Mouse (Mus musculus): ENCODE measurements around the gene Gpsm3. TPM values are rescaled to one million over a fixed set of nuclear protein-coding genes. Genes with fewer than 3 reads are reported as not detected.

Gene Gpsm3
- polyA plus RNA-seq, 1 experiment from 2014 or later, result 3.0 TPM

DNA sequence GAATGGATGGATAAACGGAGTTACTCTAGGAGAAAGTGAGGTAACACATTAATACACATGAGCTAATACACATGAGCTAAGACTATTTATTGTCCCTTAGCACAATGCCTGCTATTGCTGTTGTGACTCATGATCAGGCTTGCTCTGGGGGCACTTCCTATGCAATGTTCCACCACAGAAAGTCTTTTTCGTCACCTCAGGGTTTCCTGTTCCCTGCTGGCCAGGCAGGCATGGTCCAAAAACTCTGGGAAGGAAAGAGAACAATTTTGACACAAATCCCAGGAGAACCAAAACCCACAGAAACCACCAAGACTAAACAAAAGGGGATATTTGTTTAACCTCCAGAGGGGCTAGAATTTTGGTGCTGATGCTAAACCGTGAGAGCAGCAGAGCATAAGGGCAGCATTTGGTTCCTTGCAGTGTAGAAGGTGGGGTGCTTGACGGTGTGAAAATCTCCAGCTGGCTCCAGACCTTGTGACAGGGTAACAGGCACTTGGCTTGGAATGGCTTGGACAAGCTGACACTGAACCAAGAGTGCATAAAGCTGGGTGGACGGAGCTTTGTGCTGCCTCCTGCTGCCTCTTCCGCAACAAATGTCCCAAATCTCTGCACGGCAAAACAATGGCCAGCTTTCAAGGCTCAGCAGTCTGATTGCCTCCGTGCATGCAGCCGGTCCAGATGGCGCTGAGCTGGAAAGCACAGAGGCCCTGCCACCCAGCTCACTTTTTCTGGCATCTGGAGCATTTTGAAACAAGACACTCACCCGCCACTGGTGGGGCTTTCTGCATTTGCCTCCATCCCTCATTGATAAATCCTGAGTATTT lies 51.4 kb downstream of the Gpsm3 start:
- no peaks in the 10 kb centered on the region for H3K9me3 ChIP-seq (ENCODE audit: control insufficient read depth, low read length)
- H3K36me3 ChIP-seq (ENCODE audit: control insufficient read depth, insufficient read depth), result no peaks in the 10 kb centered on the region
- peaks cover 21% of the 10 kb centered on the region for H3K4me1 ChIP-seq (replicated peaks; ENCODE audit: control insufficient read depth, insufficient read depth, low read length)
- H3K9ac ChIP-seq (replicated peaks; ENCODE audit: low read depth, low read length), result 0 out of 2 replicates have a peak overlapping the region, but pooled peaks have one; percentile 8
- H3K4me2 ChIP-seq (ENCODE audit: low read length), result peak overlapping the region; percentile 4; the same call in 1 of the 2 replicates
- H3K27ac ChIP-seq (ENCODE audit: low read length), result peak overlapping the region; percentile 80
- H3K27me3 ChIP-seq (replicated peaks; ENCODE audit: control insufficient read depth, insufficient read depth, low read length), result no peaks in the 10 kb centered on the region
- peak; percentile 54 for ATAC-seq
- H3K4me3 ChIP-seq (replicated peaks; ENCODE audit: low read length), result no peak overlapping the region
- 11% methylated on average over 11 of the region's 11 CpGs for WGBS

Other genes with a start within 250 kb of the Gpsm3 start
- gene Btnl2, start 235.0 kb upstream of the Gpsm3 start, polyA plus RNA-seq (2015; fragmentation: Nextera tagmentation; extraction: Ambion mirVana), result not detected in 2 replicates
- not detected in 2 replicates for gene Btnl1, start 212.7 kb upstream of the Gpsm3 start, polyA plus RNA-seq (2015; fragmentation: Nextera tagmentation; extraction: Ambion mirVana)
- 2.6 and 4.4 TPM in 2 replicates for gene BC051142, start 191.0 kb upstream of the Gpsm3 start, polyA plus RNA-seq (2015; fragmentation: Nextera tagmentation; extraction: Ambion mirVana)
- gene Btnl4, start 112.5 kb upstream of the Gpsm3 start, polyA plus RNA-seq (2015; fragmentation: Nextera tagmentation; extraction: Ambion mirVana), result not detected in 2 replicates
- gene Btnl6, start 72.5 kb upstream of the Gpsm3 start, polyA plus RNA-seq (2015; fragmentation: Nextera tagmentation; extraction: Ambion mirVana), result not detected in 2 replicates
- gene Notch4, start 25.5 kb upstream of the Gpsm3 start, polyA plus RNA-seq (2015; fragmentation: Nextera tagmentation; extraction: Ambion mirVana), result 4.1 and 5.6 TPM in 2 replicates
- 5.3 and 7.6 TPM in 2 replicates for gene Pbx2, start 1.5 kb downstream of the Gpsm3 start, polyA plus RNA-seq (2015; fragmentation: Nextera tagmentation; extraction: Ambion mirVana)
- 1.5 and 1.6 TPM in 2 replicates for gene Ager, start 8.1 kb downstream of the Gpsm3 start, polyA plus RNA-seq (2015; fragmentation: Nextera tagmentation; extraction: Ambion mirVana)
- gene Rnf5, start 13.9 kb downstream of the Gpsm3 start, polyA plus RNA-seq (2015; fragmentation: Nextera tagmentation; extraction: Ambion mirVana), result 292 and 328 TPM in 2 replicates
- 93.7 and 104 TPM in 2 replicates for gene Agpat1, start 14.5 kb downstream of the Gpsm3 start, polyA plus RNA-seq (2015; fragmentation: Nextera tagmentation; extraction: Ambion mirVana)
- gene Egfl8, start 26.2 kb downstream of the Gpsm3 start, polyA plus RNA-seq (2015; fragmentation: Nextera tagmentation; extraction: Ambion mirVana), result 7.0 and 7.5 TPM in 2 replicates
- 16.2 and 17.7 TPM in 2 replicates for gene Ppt2, start 38.7 kb downstream of the Gpsm3 start, polyA plus RNA-seq (2015; fragmentation: Nextera tagmentation; extraction: Ambion mirVana)
- 5.0 and 10.4 TPM in 2 replicates for gene Prrt1, start 39.7 kb downstream of the Gpsm3 start, polyA plus RNA-seq (2015; fragmentation: Nextera tagmentation; extraction: Ambion mirVana)
- gene Fkbpl, start 55.0 kb downstream of the Gpsm3 start, polyA plus RNA-seq (2015; fragmentation: Nextera tagmentation; extraction: Ambion mirVana), result 14.6 and 16.7 TPM in 2 replicates
- 111 and 119 TPM in 2 replicates for gene Atf6b, start 57.3 kb downstream of the Gpsm3 start, polyA plus RNA-seq (2015; fragmentation: Nextera tagmentation; extraction: Ambion mirVana)
- 0.08 and 0.09 TPM in 2 replicates for gene Tnxb, start 80.7 kb downstream of the Gpsm3 start, polyA plus RNA-seq (2015; fragmentation: Nextera tagmentation; extraction: Ambion mirVana)
- gene C4b, start 154.1 kb downstream of the Gpsm3 start, polyA plus RNA-seq (2015; fragmentation: Nextera tagmentation; extraction: Ambion mirVana), result 0.16 TPM in 1 of 2 replicates, not detected in the other
- gene Cyp21a1, start 214.8 kb downstream of the Gpsm3 start, polyA plus RNA-seq (2015; fragmentation: Nextera tagmentation; extraction: Ambion mirVana), result not detected in 2 replicates
- gene Stk19, start 247.1 kb downstream of the Gpsm3 start, polyA plus RNA-seq (2015; fragmentation: Nextera tagmentation; extraction: Ambion mirVana), result 33.4 and 50.4 TPM in 2 replicates
- gene Dxo, start 247.2 kb downstream of the Gpsm3 start, polyA plus RNA-seq (2015; fragmentation: Nextera tagmentation; extraction: Ambion mirVana), result 64.8 and 75.6 TPM in 2 replicates

Measured in forebrain, embryonic 16.5 days (tissue).